Mouse (Mus musculus) hindbrain, embryonic 10.5 days (tissue): ENCODE data around the gene Ephx4. TPM values are rescaled to one million over a fixed set of nuclear protein-coding genes. Genes with fewer than 3 reads are reported as not detected.

Experiments
- DNase-seq: peaks from one replicate; pipeline ENCODE4 v3.0.0-alpha.2; 2017; ENCODE audit warnings: low spot score
- H3K27ac ChIP-seq: fragments of 300-500 bp; sonication (generic); 2 replicates; pipeline ENCODE4 v1.5.1; 2016; ENCODE audit warnings: mild to moderate bottlenecking, moderate library complexity
- H3K27me3 ChIP-seq: fragments of 300-500 bp; sonication (generic); 2 replicates; pipeline ENCODE4 v1.6.1; 2016; ENCODE audit warnings: mild to moderate bottlenecking; ENCODE audit not compliant: poor library complexity, insufficient read depth, severe bottlenecking
- H3K36me3 ChIP-seq: fragments of 300-500 bp; sonication (generic); 2 replicates; pipeline ENCODE4 v1.6.1; 2016; ENCODE audit warnings: mild to moderate bottlenecking, moderate library complexity
- H3K4me1 ChIP-seq: fragments of 300-500 bp; sonication (generic); replicated peaks from 2 replicates; pipeline ENCODE4 v1.6.1; 2016; ENCODE audit warnings: mild to moderate bottlenecking
- H3K4me3 ChIP-seq: fragments of 300-500 bp; sonication (generic); 2 replicates; pipeline ENCODE4 v1.5.1; 2016; ENCODE audit warnings: mild to moderate bottlenecking, moderate library complexity
- H3K9me3 ChIP-seq: fragments of 300-500 bp; sonication (generic); 2 replicates; pipeline ENCODE4 v1.6.1; 2016; ENCODE audit warnings: mild to moderate bottlenecking, moderate library complexity
- WGBS: fragments of 180-500 bp; shearing (Covaris S2); methylation state at CpG from one replicate; pipeline ENCODE4 v1.1.7; 2016; 5-methylcytosine and 5-hydroxymethylcytosine counted together
- polyA plus RNA-seq: library from polyadenylated mRNA; unstranded; fragments of >200 nt; fragmentation: Nextera tagmentation; extraction: Ambion mirVana; gene quantifications from 2 replicates; pipeline ENCODE4 v1.2.1, GENCODE M21; 2016

Gene Ephx4
- polyA plus RNA-seq, 1 experiment from 2014 or later = 1.2 TPM

DNA sequence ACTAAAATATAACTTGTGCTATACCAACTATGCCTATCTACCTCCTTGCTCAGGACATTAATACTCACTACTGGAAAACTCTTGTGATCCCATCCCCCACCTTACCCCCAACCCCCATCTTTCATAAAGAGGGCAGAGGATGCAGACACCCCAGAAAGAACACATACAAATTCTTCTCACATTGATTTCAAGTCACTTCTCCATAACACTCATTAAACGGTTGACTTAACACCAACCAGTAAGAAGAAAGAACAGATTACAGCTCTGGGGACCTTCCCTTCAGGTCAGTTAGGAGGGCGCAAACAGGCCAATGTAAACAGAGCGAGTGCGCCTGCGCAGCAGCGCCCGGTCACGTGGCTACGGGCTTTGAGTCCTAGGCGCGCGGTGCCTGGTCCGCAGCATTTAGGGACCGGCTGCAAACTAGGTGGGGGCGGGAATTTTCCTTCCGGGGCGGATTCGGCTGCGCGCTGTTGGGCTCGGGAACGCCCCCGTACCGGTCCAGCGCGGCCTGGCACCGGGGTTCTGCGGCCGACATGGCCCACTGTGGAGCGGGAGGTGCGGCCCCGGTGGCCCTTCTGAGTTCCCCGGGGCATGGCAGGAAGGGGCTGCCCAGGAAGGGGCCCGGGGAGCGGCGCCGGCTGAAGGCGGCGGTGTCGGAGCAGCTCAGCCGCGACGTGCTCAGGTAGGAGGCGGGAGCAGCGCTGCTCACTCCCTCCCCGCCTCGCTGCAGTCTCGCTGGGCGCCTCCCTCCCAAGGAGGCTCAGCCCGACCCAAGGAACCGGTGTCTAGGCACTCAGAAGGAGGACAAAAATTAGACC lies 35.1 kb downstream of the Ephx4 start, which contains the start of gene Btbd8:
Btbd8 (plus strand) TSS at position 534 of the 818 bp plus-strand sequence.
- under 1% methylated on average over 51 of the region's 51 CpGs for WGBS
- Histone ChIP-seq H3K36me3 (no peaks in the 10 kb centered on the region), H3K27ac (peak within 1 kb of the TSS; percentile 98), H3K4me3 (peak within 1 kb of the TSS; percentile 93), H3K9me3 (no peaks in the 10 kb centered on the region), H3K4me1 (peaks cover 15% of the 10 kb centered on the region), H3K27me3 (no peaks in the 10 kb centered on the region)
- peak; percentile 96 for DNase-seq

DNA sequence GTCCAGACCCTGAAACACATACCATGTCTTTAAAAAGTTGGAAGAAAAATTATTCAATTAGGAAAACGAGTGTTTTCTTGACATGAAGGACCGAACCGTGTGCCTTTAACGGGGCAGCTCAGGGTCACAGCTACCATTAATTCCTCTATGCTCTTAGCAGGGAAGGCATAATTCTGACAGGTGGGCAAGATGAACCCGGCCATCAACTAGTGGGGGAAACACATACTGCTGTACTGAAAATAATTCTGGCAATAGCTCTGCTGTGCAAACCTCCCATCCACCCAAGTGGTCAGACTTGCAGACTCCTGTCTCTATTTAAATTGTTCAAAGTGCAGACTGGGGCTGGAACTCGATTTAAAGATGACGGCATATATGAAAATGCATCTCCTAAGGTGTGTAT lies 35.8 kb downstream of the Ephx4 start:
- DNase-seq = no peak
- WGBS = 23% methylated on average over 7 of the region's 7 CpGs
- Histone ChIP-seq H3K27me3 (no peaks in the 10 kb centered on the region), H3K36me3 (no peaks in the 10 kb centered on the region), H3K27ac (peak overlapping the region; percentile 98), H3K9me3 (no peaks in the 10 kb centered on the region), H3K4me3 (peak overlapping the region; percentile 93), H3K4me1 (peaks cover 15% of the 10 kb centered on the region)

DNA sequence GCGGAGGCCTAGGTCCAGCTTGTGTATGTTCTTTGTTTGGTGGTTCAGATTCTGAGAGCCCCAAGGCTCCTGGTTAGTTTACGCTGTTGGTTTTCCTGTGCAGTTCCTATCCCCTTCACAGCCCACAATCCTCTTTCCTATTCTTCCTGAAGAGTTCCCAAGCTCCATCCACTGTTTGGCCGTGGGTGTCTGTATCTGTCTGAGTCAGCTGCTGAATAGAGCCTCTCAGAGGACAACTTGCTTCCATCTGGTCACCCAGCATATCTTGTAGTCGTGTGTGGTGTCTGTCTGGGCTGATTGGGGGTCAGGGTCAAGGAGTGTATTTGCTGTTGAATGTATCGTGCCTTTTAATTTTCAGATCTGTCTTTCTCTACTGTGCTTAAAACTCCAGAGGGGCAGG lies 39.3 kb downstream of the Ephx4 start:
- Histone ChIP-seq H3K36me3 (no peaks in the 10 kb centered on the region), H3K4me3 (no peak overlapping the region), H3K27ac (no peak overlapping the region), H3K4me1 (peaks cover 13% of the 10 kb centered on the region), H3K27me3 (no peaks in the 10 kb centered on the region), H3K9me3 (no peaks in the 10 kb centered on the region)
- no peak for DNase-seq
- WGBS = 83% methylated on average over 5 of the region's 5 CpGs

DNA sequence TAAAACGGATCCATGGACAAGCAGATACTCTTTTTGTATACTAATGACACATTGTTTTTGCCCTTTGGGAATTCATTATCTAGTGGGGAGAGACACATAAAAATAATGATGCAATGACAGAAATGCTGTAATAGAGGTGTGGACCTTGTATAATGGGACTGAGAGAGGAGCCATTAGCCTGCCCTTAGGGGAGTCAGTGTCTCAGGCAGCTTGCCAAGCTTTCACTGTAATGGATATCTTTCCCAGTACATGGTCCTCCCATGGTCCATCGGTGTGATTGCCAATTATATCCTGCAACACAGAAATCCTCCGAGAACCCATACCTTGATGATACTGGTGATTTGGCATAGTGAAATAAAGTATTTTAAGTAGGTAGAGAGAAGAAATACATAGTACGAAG lies 41.7 kb downstream of the Ephx4 start:
- no peak for DNase-seq
- no peaks in the 10 kb centered on the region for H3K27me3 ChIP-seq
- no peaks in the 10 kb centered on the region for H3K4me1 ChIP-seq
- no peak overlapping the region for H3K27ac ChIP-seq
- no peaks in the 10 kb centered on the region for H3K36me3 ChIP-seq
- no peak overlapping the region for H3K4me3 ChIP-seq
- 92% methylated on average over 4 of the region's 4 CpGs for WGBS
- H3K9me3 ChIP-seq = no peaks in the 10 kb centered on the region

DNA sequence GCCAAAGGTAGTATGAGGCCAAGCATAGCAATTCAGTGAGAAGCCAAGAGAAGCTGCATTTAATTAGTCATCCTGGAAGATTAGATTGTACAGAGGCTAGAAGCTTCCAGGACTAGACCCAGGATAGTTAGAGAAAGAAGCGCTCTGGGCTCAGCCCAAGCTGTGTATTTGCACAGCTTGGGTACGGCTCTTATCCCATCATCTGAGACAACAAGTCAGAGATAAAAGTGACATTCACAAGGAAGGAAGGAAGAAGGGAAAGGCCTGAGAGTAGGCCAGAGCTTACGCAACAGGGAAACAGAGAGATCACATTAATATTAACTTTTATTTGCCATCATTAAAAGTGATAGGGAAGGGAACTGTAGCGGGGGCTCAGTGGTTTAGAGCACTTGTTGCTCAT lies 45.4 kb downstream of the Ephx4 start:
- no peak overlapping the region for H3K27ac ChIP-seq
- H3K4me3 ChIP-seq = no peak overlapping the region
- peaks cover 4% of the 10 kb centered on the region; the same call in 1 of the 2 replicates for H3K36me3 ChIP-seq
- H3K27me3 ChIP-seq = no peaks in the 10 kb centered on the region
- no peaks in the 10 kb centered on the region for H3K9me3 ChIP-seq
- WGBS = 82% methylated on average over 4 of the region's 4 CpGs
- DNase-seq = no peak
- H3K4me1 ChIP-seq = no peaks in the 10 kb centered on the region

DNA sequence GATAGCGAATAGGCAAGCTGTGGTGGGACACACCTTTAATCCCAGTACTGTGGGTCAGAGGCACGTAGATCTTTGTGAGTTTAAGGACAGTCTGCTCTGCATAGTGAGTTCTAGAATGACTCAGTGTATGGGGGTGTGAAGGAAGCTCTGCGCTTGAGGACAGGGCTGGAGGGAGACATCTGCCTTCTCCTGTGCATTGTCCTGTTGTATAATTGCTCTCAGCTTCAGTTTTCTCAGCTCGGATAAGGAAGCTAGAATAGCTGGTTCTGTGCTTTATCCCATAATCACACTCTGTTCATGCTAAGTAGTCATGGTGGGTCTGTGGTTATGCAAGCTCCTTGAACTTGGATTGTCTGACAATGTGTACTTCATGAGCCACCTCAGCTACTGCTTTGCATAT lies 46.2 kb downstream of the Ephx4 start:
- Histone ChIP-seq H3K9me3 (no peaks in the 10 kb centered on the region), H3K27ac (no peak overlapping the region), H3K27me3 (no peaks in the 10 kb centered on the region), H3K36me3 (peaks cover 4% of the 10 kb centered on the region; the same call in 1 of the 2 replicates), H3K4me1 (no peaks in the 10 kb centered on the region), H3K4me3 (no peak overlapping the region)
- WGBS = 93% methylated on average over 4 of the region's 4 CpGs
- DNase-seq = no peak

DNA sequence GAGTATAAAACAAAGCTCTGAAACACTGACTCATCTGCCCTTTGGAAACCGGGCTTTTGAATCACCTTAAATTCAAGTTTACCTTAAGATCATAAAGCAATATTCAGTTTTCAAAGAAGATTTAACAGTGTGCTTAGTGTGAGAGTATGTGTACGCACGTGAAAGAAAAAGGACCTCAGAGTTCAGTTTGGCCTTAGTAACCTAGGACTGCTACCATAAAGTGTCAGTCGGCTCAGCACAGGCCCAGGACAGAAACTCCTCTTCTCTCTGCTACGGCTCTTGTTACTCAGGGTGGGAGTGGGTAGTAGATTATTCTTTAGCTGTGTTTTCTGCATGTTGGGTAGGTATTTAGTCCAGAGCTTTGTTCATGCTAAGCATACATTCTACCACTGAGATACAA lies 47.1 kb downstream of the Ephx4 start:
- no peak for DNase-seq
- H3K9me3 ChIP-seq = no peaks in the 10 kb centered on the region
- WGBS = 92% methylated on average over 5 of the region's 5 CpGs
- no peaks in the 10 kb centered on the region for H3K4me1 ChIP-seq
- no peak overlapping the region for H3K27ac ChIP-seq
- no peaks in the 10 kb centered on the region for H3K27me3 ChIP-seq
- peaks cover 4% of the 10 kb centered on the region; the same call in 1 of the 2 replicates for H3K36me3 ChIP-seq
- no peak overlapping the region for H3K4me3 ChIP-seq

DNA sequence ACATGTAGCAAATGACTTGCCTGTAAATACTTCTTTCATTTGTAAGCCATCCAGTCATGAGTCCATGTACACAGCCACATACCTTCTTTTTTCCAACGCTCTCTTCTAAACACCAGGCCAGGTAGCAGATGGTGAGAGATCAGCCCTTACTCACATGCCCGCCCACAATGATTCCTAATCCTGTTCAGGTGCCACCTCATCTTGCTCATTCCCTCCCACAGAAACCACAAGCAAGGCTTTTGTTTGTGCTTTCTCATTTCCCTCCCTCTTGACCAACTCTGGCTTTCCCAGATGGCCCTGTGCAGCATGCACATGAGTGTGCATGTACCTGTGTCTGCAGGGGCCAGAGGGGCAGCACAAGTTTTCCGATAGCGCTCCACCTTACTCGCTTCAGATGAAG lies 47.8 kb downstream of the Ephx4 start:
- H3K27ac ChIP-seq = no peak overlapping the region

DNA sequence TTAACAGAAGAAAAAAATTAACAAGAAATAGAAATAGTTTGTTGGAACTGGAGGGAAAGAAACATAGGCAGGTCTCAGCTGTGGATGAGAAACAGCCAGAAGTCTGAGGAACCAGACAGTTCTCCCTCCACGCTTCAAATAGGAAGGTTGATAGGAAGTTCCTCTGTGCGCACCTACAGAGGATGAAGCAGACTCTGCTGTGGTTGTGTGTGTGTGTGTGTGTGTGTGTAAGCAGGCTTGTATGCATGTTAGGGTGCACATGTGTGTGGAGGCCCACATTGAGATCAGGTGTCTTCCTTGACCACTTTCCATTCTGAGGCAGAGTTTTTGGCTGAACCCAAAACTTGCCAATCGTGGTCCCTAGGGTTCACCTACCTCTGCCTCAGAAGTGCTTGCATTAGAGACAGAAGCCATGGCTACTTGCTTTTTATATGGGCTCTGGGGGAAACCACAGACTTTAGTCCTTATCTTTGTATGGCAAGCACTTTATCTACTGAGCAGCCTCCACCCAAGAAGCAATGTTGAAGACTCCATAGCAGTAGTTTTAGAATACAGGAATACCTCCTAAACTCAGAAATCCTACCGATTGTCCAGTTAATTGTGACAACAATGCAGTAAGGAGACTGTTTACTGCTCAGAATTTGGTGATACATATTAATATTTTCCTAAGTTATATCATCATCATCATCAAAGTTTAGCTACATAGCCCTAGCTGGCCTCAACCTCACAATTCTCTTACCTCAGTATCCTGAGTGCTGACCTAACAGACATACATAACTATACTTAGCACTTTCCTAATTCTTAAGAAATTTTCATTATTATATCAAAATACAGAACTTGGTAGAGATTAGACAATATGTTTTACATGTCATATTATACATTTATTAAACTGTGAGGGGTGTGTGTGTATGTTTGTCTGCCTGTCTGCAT lies 59.9 kb downstream of the Ephx4 start:
- DNase-seq = no peak
- no peak overlapping the region for H3K4me3 ChIP-seq
- H3K27me3 ChIP-seq = no peaks in the 10 kb centered on the region
- 94% methylated on average over 4 of the region's 4 CpGs for WGBS
- no peaks in the 10 kb centered on the region for H3K4me1 ChIP-seq
- no peak overlapping the region for H3K27ac ChIP-seq
- H3K36me3 ChIP-seq = no peaks in the 10 kb centered on the region
- no peaks in the 10 kb centered on the region for H3K9me3 ChIP-seq

More for the DNA sequence above, 47.8 kb downstream of the Ephx4 start:
- WGBS = 93% methylated on average over 5 of the region's 5 CpGs
- no peak overlapping the region for H3K4me3 ChIP-seq
- no peaks in the 10 kb centered on the region for H3K4me1 ChIP-seq
- H3K27me3 ChIP-seq = no peaks in the 10 kb centered on the region
- H3K36me3 ChIP-seq = peaks cover 4% of the 10 kb centered on the region; the same call in 1 of the 2 replicates
- no peak for DNase-seq
- no peaks in the 10 kb centered on the region for H3K9me3 ChIP-seq

DNA sequence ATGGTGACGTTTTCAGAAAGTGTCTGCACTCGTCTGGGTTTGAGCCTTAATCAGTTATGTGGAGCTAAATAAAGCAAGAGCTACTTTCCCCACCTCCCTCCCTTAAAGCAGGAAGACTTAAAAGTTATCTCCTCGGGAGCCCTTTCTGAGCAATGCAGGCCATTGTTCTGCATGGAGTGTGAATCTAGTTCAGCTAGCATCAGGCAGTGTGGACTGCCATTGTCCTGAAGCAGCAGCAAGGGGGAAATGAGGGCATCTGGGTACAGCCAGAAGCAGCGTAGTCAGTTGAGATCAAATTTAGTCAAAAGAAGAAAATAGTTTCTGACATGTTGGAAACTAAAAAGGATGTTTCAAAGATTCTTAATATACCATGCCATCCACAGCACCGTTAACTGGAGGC lies 64.0 kb downstream of the Ephx4 start:
- H3K4me3 ChIP-seq = no peak overlapping the region
- peaks cover 5% of the 10 kb centered on the region for H3K36me3 ChIP-seq
- 45% methylated on average over 5 of the region's 5 CpGs for WGBS
- H3K9me3 ChIP-seq = no peaks in the 10 kb centered on the region
- no peak overlapping the region; the same call in 1 of the 2 replicates for H3K27ac ChIP-seq
- no peaks in the 10 kb centered on the region for H3K4me1 ChIP-seq
- no peaks in the 10 kb centered on the region for H3K27me3 ChIP-seq
- DNase-seq = no peak

DNA sequence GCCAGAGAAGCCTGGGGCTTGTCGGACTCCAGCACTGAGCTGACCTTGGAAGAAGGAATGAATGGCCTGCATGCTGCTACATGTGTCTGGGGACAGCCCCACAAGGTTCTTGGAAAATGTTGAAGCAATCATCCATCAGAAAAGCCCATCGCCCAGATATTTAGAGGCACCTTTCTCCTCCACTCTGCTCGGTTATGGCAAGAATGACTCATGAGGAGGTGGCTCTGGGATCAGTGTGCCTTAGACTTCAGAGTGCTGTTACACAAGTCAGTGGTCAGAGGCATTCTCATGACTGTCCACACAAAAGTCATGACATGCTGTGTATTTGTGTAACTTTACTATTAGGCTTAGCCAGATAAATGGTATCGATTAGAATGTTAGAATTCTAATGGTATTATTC lies 64.6 kb downstream of the Ephx4 start:
- 70% methylated on average over 4 of the region's 4 CpGs for WGBS
- Histone ChIP-seq H3K36me3 (peaks cover 5% of the 10 kb centered on the region), H3K4me1 (no peaks in the 10 kb centered on the region), H3K9me3 (no peaks in the 10 kb centered on the region), H3K4me3 (no peak overlapping the region), H3K27me3 (no peaks in the 10 kb centered on the region), H3K27ac (no peak overlapping the region; the same call in 1 of the 2 replicates)
- no peak for DNase-seq

DNA sequence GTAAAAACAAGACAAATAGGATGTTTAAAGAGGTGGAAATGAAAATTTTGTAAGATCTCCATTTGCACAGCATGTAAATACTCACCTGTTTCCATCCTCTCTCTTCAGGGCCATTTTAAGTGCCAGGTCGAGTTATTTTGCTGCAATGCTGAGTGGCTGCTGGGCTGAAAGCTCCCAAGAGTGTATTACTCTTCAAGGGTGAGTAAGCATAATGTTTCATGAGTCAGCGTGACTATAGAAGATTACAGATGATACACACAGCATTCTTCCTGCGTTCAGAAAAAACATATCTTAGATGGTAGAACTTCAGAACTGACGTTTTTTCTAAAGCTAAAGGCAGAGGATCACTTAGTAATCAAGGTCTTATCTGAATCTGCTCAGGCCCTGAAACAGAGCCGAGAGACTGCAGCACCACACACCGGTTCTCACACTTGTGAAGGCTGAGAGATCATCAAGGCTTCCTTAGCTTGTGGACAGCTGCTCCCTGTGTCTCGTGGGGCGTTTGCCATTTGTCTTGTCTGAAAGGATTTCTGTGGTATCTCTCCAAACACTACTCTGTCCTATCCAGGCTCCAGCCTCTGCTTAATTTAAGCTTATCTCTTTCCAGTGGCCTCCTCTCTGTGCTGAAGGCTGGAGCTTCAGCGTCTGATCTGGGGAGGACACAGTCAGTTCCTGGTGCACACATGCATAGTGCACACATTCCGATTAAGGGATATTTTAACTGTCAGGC lies 68.2 kb downstream of the Ephx4 start:
- H3K4me1 ChIP-seq = no peaks in the 10 kb centered on the region
- DNase-seq = no peak
- H3K27me3 ChIP-seq = no peaks in the 10 kb centered on the region
- H3K4me3 ChIP-seq = no peak overlapping the region
- H3K36me3 ChIP-seq = peaks cover 16% of the 10 kb centered on the region
- H3K27ac ChIP-seq = no peak overlapping the region
- 79% methylated on average over 10 of the region's 10 CpGs for WGBS
- no peaks in the 10 kb centered on the region for H3K9me3 ChIP-seq
